31 mouse cellular contexts compared by ENCODE assay signal in the genomic region with DNA sequence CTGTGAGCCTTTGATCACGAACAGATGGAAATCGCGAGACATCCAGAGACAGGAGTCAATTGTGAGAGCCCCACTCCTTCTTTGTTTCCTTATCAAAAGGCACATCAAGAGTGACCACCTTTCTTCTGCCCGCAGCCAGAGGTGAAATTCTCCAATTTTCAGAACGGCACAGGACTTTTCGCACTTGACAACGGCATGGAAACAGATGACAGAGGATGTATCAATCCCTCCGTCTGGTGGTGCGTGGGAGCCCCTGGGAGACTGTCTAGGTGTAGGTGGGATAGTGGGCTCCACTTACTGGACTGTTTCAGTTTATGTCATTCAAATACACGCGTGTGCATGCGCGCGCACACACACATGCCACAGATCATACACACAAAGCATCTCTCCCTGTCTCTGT. TPM values are rescaled to one million over a fixed set of nuclear protein-coding genes. Genes with fewer than 3 reads are reported as not detected.
DNase-seq lines count a peak whose midpoint lies in the region; ATAC-seq and TF ChIP-seq lines count a peak whose summit lies in the region.
"Had no signal": no experiment of that assay in that cellular context is flagged by ENCODE, and none has a peak within 500 bp of the region (broad histone marks: within the 10 kb centered on the region; RNA-seq: fewer than 3 reads in every experiment).

No protein-coding gene starts in this region.

- 86% methylated on average over 14 of the region's 14 CpGs for whole genome bisulfite sequencing in neural tube, embryonic 15.5 days
- 89% methylated on average over 14 of the region's 14 CpGs for WGBS in intestine, postnatal 0 days

- DNase-seq in neural tube, embryonic 10.5 days (ENCODE audit: extremely low spot score, low spot score), result no peak
- peak; percentile 32 for DNase-seq in brain, embryonic 14.5 days (ENCODE audit: low read depth)
- peak; percentile 55 to 58 for DNase-seq in layer of hippocampus, adult 2 months (ENCODE audit: low spot score in 2 of 2)
- DNase-seq in natural killer cell, adult 2 months (ENCODE audit: low spot score in 2 of 2), result no peak
- DNase-seq: adrenal gland, postnatal 10 days; adrenal gland, postnatal 36 days; B cell, adult 2 months; cerebellum, adult 11 months; cerebellum, adult 2 months; cerebellum, adult 9-11 months; cerebellum, postnatal 25 days; gastrocnemius, postnatal 10 days; gastrocnemius, postnatal 36 days; heart, adult 2 months; heart, postnatal 14 days; heart, postnatal 4 days had no signal

- no peaks in the 10 kb centered on the region for H3K27me3 ChIP-seq in neural tube, embryonic 15.5 days (replicated peaks)
- 0 out of 2 replicates have a peak, but pooled peaks cover 5% of the 10 kb centered on the region for H3K27me3 ChIP-seq in intestine, postnatal 0 days (replicated peaks; ENCODE audit: control insufficient read depth, insufficient read depth, low read length)
- H3K27me3 ChIP-seq: forebrain, embryonic 15.5 days had no signal

- H3K36me3 ChIP-seq in neural tube, embryonic 15.5 days, result no peaks in the 10 kb centered on the region
- no peaks in the 10 kb centered on the region for H3K36me3 ChIP-seq in intestine, postnatal 0 days (ENCODE audit: control insufficient read depth, insufficient read depth)
- H3K36me3 ChIP-seq: embryonic facial prominence, embryonic 13.5 days; forebrain, embryonic 12.5 days; forebrain, embryonic 15.5 days; G1E; heart, embryonic 10.5 days; heart, embryonic 13.5 days had no signal

- no peak for TF ChIP-seq CTCF in brain, embryonic 14.5 days (IDR thresholded peaks at IDR 0.05; ENCODE audit: borderline replicate concordance, extremely low read depth, insufficient read depth, insufficient read length)
- TF ChIP-seq CTCF in layer of hippocampus, adult 2 months (conservative IDR thresholded peaks at IDR 0.05), result no peak
- no peak for TF ChIP-seq CTCF in intestine, postnatal 0 days (IDR thresholded peaks at IDR 0.05; ENCODE audit: low read depth)

- H3K4me2 ChIP-seq in neural tube, embryonic 15.5 days, result no peak overlapping the region
- H3K4me2 ChIP-seq in intestine, postnatal 0 days (replicated peaks; ENCODE audit: low read depth), result no peak overlapping the region
- H3K4me2 ChIP-seq: embryonic facial prominence, embryonic 13.5 days; forebrain, embryonic 12.5 days; forebrain, embryonic 15.5 days; heart, embryonic 13.5 days; hindbrain, embryonic 14.5 days had no signal

- TF ChIP-seq POLR2A in brain, embryonic 14.5 days (IDR thresholded peaks at IDR 0.05; ENCODE audit: borderline replicate concordance, extremely low read depth, insufficient read depth, insufficient read length, poor library complexity, severe bottlenecking), result no peak

- no peak overlapping the region for H3K9ac ChIP-seq in neural tube, embryonic 15.5 days (replicated peaks)
- H3K9ac ChIP-seq in intestine, postnatal 0 days (ENCODE audit: low read depth, low read length), result no peak overlapping the region
- H3K9ac ChIP-seq: embryonic facial prominence, embryonic 13.5 days; forebrain, embryonic 12.5 days; forebrain, embryonic 15.5 days; heart, embryonic 13.5 days; hindbrain, embryonic 14.5 days had no signal

- H3K4me1 ChIP-seq in neural tube, embryonic 15.5 days, result peaks cover 37% of the 10 kb centered on the region
- no peaks in the 10 kb centered on the region for H3K4me1 ChIP-seq in intestine, postnatal 0 days (replicated peaks; ENCODE audit: control insufficient read depth, insufficient read depth, low read length)
- H3K4me1 ChIP-seq: embryonic facial prominence, embryonic 13.5 days; heart, embryonic 13.5 days had no signal

- no peaks in the 10 kb centered on the region for H3K9me3 ChIP-seq in neural tube, embryonic 15.5 days (replicated peaks)
- no peaks in the 10 kb centered on the region for H3K9me3 ChIP-seq in intestine, postnatal 0 days (ENCODE audit: control insufficient read depth)
- H3K9me3 ChIP-seq: embryonic facial prominence, embryonic 13.5 days; forebrain, embryonic 12.5 days; forebrain, embryonic 15.5 days; G1E; heart, embryonic 10.5 days; heart, embryonic 13.5 days had no signal

- no peak for ATAC-seq in neural tube, embryonic 15.5 days (ENCODE audit: low FRiP score)
- ATAC-seq in intestine, postnatal 0 days, result no peak
- ATAC-seq: forebrain, embryonic 15.5 days; hindbrain, postnatal 0 days; Patski had no signal

- no peak overlapping the region for H3K4me3 ChIP-seq in neural tube, embryonic 15.5 days (replicated peaks)
- no peak overlapping the region for H3K4me3 ChIP-seq in layer of hippocampus, adult 2 months
- H3K4me3 ChIP-seq in intestine, postnatal 0 days (ENCODE audit: low read depth, low read length), result no peak overlapping the region
- H3K4me3 ChIP-seq: embryonic facial prominence, embryonic 13.5 days; erythroblast, embryonic 14.5 days; forebrain, embryonic 12.5 days; forebrain, embryonic 15.5 days; heart, adult 2 months; heart, embryonic 10.5 days; heart, embryonic 13.5 days had no signal

- 0 out of 2 replicates have a peak overlapping the region, but pooled peaks have one; percentile 33 for H3K27ac ChIP-seq in neural tube, embryonic 15.5 days (replicated peaks)
- H3K27ac ChIP-seq in layer of hippocampus, adult 2 months, result peak overlapping the region; percentile 87
- H3K27ac ChIP-seq in intestine, postnatal 0 days (ENCODE audit: low read depth, low read length), result no peak overlapping the region
- H3K27ac ChIP-seq: embryonic facial prominence, embryonic 13.5 days; forebrain, embryonic 12.5 days; heart, adult 2 months; heart, embryonic 10.5 days; heart, embryonic 13.5 days; hindbrain, embryonic 14.5 days; hindbrain, postnatal 0 days had no signal

RNA-seq across cellular contexts. Expression of a gene that starts 42.0 kb away (rescaled TPM):
- polyA plus RNA-seq in neural tube, embryonic 15.5 days (2015; fragmentation: Nextera tagmentation; extraction: Ambion mirVana), result 60.5 and 71.4 TPM in 2 replicates
- polyA plus RNA-seq in brain, embryonic 14.5 days (2012; rRNA removed), result 21.5 and 21.7 TPM in 2 replicates
- total RNA-seq in layer of hippocampus, adult 2 months (2021), result 100 to 1,000 TPM in 1 of 2 experiments, 10 to 100 TPM in 1; 83.8 to 104 TPM
- polyA plus RNA-seq in intestine, postnatal 0 days (2015; fragmentation: Nextera tagmentation; extraction: Ambion mirVana), result 4.2 and 4.3 TPM in 2 replicates
- total RNA-seq: CH12.LX; common myeloid progenitor, adult 5-6 weeks; G1E; granulocyte monocyte progenitor cell, adult 5-6 weeks; heart, adult 2 months had no signal
- polyA plus RNA-seq: erythroblast, embryonic 14.5 days; G1E; heart, adult 2 months had no signal

Comparison
In these comparisons a context has a peak if more than half of its experiments do, and no peak if none do; other contexts are left out.
1. DNase-seq: peak in brain, embryonic 14.5 days (single experiment) and layer of hippocampus, adult 2 months (2 of 2); none in neural tube, embryonic 10.5 days (single experiment) and natural killer cell, adult 2 months (0 of 2).